Mouse (Mus musculus): ENCODE results near the gene Chp1. TPM values are rescaled to one million over a fixed set of nuclear protein-coding genes. Genes with fewer than 3 reads are reported as not detected.
A peak's percentile ranks its signal among the peaks of the same experiment; 100 is the strongest.
"Not testable (repeated sequence)": the region's sequence is repeated elsewhere in the genome, so short reads cannot be mapped to it uniquely, and the experiment has no call there.

The Chp1 gene
- polyA plus RNA-seq, 1 experiment from 2014 or later: 68.2 TPM

GRCm38 (mm10) chr2:119602488-119602887 is 55.0 kb downstream of the Chp1 start:
- H3K4me3 ChIP-seq: no peak overlapping the region
- peaks cover 63% of the 10 kb centered on the region for H3K36me3 ChIP-seq
- H3K4me2 ChIP-seq (replicated peaks): no peak overlapping the region
- H3K9me3 ChIP-seq: no peaks in the 10 kb centered on the region
- no peaks in the 10 kb centered on the region for H3K4me1 ChIP-seq
- no peak overlapping the region for H3K9ac ChIP-seq
- 89% methylated on average over 1 of the region's 1 CpGs for WGBS
- no peak overlapping the region for H3K27ac ChIP-seq
- H3K27me3 ChIP-seq (replicated peaks): no peaks in the 10 kb centered on the region
- ATAC-seq (ENCODE audit: low FRiP score, low read depth): no peak

DNA sequence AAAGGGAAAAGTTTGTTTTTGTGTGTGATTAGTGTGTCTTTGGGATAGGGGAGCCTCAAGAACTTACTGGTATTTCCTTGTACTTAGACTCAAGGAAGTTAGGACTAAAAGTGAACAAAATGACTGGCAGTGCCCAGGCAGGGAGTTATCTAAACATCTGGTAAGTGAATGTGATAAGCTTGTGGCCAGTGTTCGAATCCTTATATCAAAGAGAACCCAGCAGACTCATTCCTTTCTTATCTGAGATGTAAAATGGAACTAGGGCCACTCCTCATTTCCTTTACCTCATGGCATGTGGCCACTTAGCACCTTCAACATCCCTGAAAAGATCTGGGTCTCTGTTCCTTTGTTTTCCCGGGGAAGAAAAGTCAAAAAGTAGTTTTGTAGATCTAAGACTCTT is 56.4 kb downstream of the Chp1 start:
- WGBS: 90% methylated on average over 2 of the region's 2 CpGs
- no peak overlapping the region for H3K4me2 ChIP-seq (replicated peaks)
- no peaks in the 10 kb centered on the region for H3K27me3 ChIP-seq (replicated peaks)
- no peak for ATAC-seq (ENCODE audit: low FRiP score, low read depth)
- no peaks in the 10 kb centered on the region for H3K4me1 ChIP-seq
- peaks cover 62% of the 10 kb centered on the region for H3K36me3 ChIP-seq
- H3K9ac ChIP-seq: no peak overlapping the region
- H3K9me3 ChIP-seq: no peaks in the 10 kb centered on the region
- H3K4me3 ChIP-seq: no peak overlapping the region
- H3K27ac ChIP-seq: no peak overlapping the region

DNA sequence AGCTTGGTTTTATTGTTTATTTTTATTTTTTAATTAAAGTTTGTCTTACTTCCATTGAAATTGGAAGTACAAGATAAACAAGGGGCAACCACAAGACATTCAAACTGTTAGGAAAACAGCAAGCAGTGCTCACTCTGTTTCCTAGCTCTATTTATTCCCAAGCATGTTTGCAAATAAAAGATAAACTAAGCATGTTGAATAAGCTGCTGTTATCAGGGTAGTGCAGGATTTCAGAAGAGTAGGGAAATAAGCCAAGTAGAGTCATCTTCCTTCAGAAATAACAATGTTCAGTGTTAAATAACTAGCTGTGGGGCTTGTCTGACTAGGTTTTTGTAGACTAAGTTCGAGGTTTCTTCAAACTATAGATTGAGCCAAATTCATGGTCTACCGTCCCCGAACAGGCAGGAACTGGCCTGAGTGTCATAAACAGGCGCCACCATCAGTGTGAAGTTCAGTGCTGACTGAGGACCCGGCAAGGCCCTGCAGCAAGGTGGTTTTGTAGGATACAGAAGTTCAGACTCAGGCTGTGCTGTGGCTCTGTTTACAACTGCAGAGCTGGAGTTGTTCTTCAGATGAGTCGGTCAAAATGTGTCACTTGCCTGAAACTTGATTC is 58.0 kb downstream of the Chp1 start:
- H3K36me3 ChIP-seq: peaks cover 53% of the 10 kb centered on the region
- no peak overlapping the region for H3K4me2 ChIP-seq (replicated peaks)
- 92% methylated on average over 6 of the region's 6 CpGs for WGBS

DNA sequence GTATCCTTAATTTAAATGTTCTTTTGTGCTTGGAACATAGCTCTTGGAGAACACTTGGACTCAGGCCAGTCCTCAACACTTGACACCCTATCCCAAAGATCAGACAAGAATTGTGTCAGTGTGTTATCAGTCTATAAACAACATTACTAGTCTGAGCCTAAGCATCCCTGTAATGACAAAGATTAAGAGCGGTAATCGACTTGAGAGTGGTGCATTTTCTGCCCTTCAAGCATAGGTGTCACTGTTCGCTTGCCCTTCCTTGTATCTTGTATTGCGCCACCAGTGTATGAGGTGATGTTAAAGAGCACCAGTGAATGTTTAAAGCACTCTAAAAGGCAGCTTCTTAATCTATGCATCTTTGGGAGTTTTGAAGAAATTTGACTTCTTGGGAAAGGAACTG is 59.5 kb downstream of the Chp1 start:
- H3K4me3 ChIP-seq: no peak overlapping the region
- WGBS: 95% methylated on average over 4 of the region's 4 CpGs
- H3K36me3 ChIP-seq: peaks cover 49% of the 10 kb centered on the region
- no peak for ATAC-seq (ENCODE audit: low FRiP score, low read depth)
- H3K27me3 ChIP-seq (replicated peaks): no peaks in the 10 kb centered on the region
- no peak overlapping the region for H3K4me2 ChIP-seq (replicated peaks)
- no peaks in the 10 kb centered on the region for H3K4me1 ChIP-seq
- no peak overlapping the region for H3K9ac ChIP-seq
- H3K9me3 ChIP-seq: no peaks in the 10 kb centered on the region
- H3K27ac ChIP-seq: no peak overlapping the region

More for the DNA sequence above, 58.0 kb downstream of the Chp1 start:
- no peak overlapping the region for H3K9ac ChIP-seq
- H3K27me3 ChIP-seq (replicated peaks): no peaks in the 10 kb centered on the region
- H3K27ac ChIP-seq: no peak overlapping the region
- H3K9me3 ChIP-seq: no peaks in the 10 kb centered on the region
- ATAC-seq (ENCODE audit: low FRiP score, low read depth): no peak
- H3K4me1 ChIP-seq: no peaks in the 10 kb centered on the region
- no peak overlapping the region for H3K4me3 ChIP-seq

DNA sequence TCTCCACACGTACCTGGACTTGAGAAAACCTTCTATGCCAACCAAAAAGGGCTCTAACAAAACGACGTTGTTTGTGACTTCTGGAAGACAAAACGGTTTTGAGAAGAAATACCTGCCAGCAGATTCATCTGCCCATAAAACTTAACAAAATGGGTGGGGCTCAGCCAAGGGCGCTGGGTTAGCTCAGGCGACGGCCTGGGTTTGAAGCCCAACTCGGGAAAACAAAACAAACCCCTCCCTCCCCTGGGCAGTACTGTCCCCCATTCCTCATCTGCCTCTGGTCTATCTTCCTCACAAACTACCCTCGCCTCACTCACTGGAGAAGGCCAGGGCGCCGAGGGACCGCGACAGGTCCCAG is 70.3 kb downstream of the Chp1 start:
- WGBS: under 1% methylated on average over 13 of the region's 13 CpGs
- no peak overlapping the region for H3K27ac ChIP-seq

GRCm38 (mm10) chr2:119618199-119618982 is 70.9 kb downstream of the Chp1 start, which contains the start of the genes Nusap1 and Oip5:
TSS of gene Nusap1 (plus strand) at chr2:119618298.
TSS of gene Oip5 (minus strand) at chr2:119618469.
- peak; percentile 100 for ATAC-seq (ENCODE audit: low FRiP score, low read depth)
- peak within 1 kb of the TSS; percentile 72 for H3K4me3 ChIP-seq
- H3K27me3 ChIP-seq (replicated peaks): no peaks in the 10 kb centered on the region
- no peaks in the 10 kb centered on the region for H3K9me3 ChIP-seq
- peak within 1 kb of the TSS; percentile 58 for H3K9ac ChIP-seq
- under 1% methylated on average over 55 of the region's 55 CpGs for WGBS
- peak within 1 kb of the TSS; percentile 87 for H3K4me2 ChIP-seq (replicated peaks)
- no peaks in the 10 kb centered on the region for H3K36me3 ChIP-seq
- no peak within 1 kb of the TSS for H3K27ac ChIP-seq
- H3K4me1 ChIP-seq: peaks cover 23% of the 10 kb centered on the region

More for the DNA sequence above, 70.3 kb downstream of the Chp1 start:
- Histone ChIP-seq H3K9me3 (no peaks in the 10 kb centered on the region), H3K36me3 (no peaks in the 10 kb centered on the region), H3K9ac (peak overlapping the region; percentile 58), H3K4me2 (replicated peaks) (peak overlapping the region; percentile 87), H3K4me1 (peaks cover 23% of the 10 kb centered on the region), H3K27me3 (replicated peaks) (no peaks in the 10 kb centered on the region), H3K4me3 (peak overlapping the region; percentile 72)
- ATAC-seq (ENCODE audit: low FRiP score, low read depth): no peak

GRCm38 (mm10) chr2:119619002-119619401 is 71.5 kb downstream of the Chp1 start:
- Histone ChIP-seq H3K4me2 (replicated peaks) (peak overlapping the region; percentile 81), H3K4me1 (peaks cover 23% of the 10 kb centered on the region), H3K4me3 (peak overlapping the region; percentile 72), H3K9ac (peak overlapping the region; percentile 30; the same call in 1 of the 2 replicates)
- not testable (repeated sequence) for ATAC-seq (ENCODE audit: low FRiP score, low read depth); H3K9me3 ChIP-seq; H3K27me3 ChIP-seq (replicated peaks); H3K36me3 ChIP-seq; H3K27ac ChIP-seq
- WGBS: 16% methylated on average over 6 of the region's 6 CpGs

DNA sequence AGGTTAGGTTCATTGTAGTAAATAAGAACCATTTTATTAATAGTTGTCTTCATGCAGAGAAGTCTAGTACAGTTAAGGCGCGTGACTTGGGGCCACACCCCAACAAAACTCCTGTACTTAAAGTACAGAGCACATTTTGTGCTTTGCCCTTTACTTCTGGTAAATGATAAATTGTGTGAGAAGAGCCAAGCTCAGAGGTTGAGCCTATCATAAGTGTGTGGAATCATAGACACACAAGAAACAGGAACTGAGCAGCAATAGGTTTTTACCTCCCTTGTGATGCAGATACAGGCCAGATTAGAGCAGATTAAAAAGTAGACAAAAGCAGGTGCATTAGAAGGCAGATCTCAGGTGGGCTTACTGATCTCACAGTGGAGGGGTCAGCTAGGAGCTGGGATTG is 73.8 kb downstream of the Chp1 start:
- H3K9me3 ChIP-seq: no peaks in the 10 kb centered on the region
- H3K9ac ChIP-seq: no peak overlapping the region
- ATAC-seq (ENCODE audit: low FRiP score, low read depth): no peak
- peaks cover 23% of the 10 kb centered on the region for H3K4me1 ChIP-seq
- no peaks in the 10 kb centered on the region for H3K27me3 ChIP-seq (replicated peaks)
- 98% methylated on average over 2 of the region's 2 CpGs for WGBS
- peaks cover 7% of the 10 kb centered on the region for H3K36me3 ChIP-seq
- no peak overlapping the region for H3K27ac ChIP-seq
- peak overlapping the region; percentile 14; the same call in 1 of the 2 replicates for H3K4me2 ChIP-seq (replicated peaks)
- no peak overlapping the region for H3K4me3 ChIP-seq

Other genes starting within 250 kb of the Chp1 start
- 5.0 and 6.0 TPM in 2 replicates for gene Dll4, start 221.9 kb upstream of the Chp1 start, polyA plus RNA-seq (2016; fragmentation: Nextera tagmentation; extraction: Ambion mirVana)
- gene Chac1, start 196.5 kb upstream of the Chp1 start, polyA plus RNA-seq (2016; fragmentation: Nextera tagmentation; extraction: Ambion mirVana): 2.4 and 2.7 TPM in 2 replicates
- 3.5 and 4.7 TPM in 2 replicates for gene Ino80, start 70.0 kb upstream of the Chp1 start, polyA plus RNA-seq (2016; fragmentation: Nextera tagmentation; extraction: Ambion mirVana)
- gene Exd1, start 70 bp upstream of the Chp1 start, polyA plus RNA-seq (2016; fragmentation: Nextera tagmentation; extraction: Ambion mirVana): 0.61 and 0.70 TPM in 2 replicates
- gene Nusap1, start 70.6 kb downstream of the Chp1 start, polyA plus RNA-seq (2016; fragmentation: Nextera tagmentation; extraction: Ambion mirVana): 54.9 and 55.5 TPM in 2 replicates
- 19.4 and 19.9 TPM in 2 replicates for gene Oip5, start 70.8 kb downstream of the Chp1 start, polyA plus RNA-seq (2016; fragmentation: Nextera tagmentation; extraction: Ambion mirVana)
- gene Ndufaf1, start 115.1 kb downstream of the Chp1 start, polyA plus RNA-seq (2016; fragmentation: Nextera tagmentation; extraction: Ambion mirVana): 37.1 and 39.0 TPM in 2 replicates
- gene Rtf1, start 127.4 kb downstream of the Chp1 start, polyA plus RNA-seq (2016; fragmentation: Nextera tagmentation; extraction: Ambion mirVana): 70.9 and 76.2 TPM in 2 replicates
- 0.34 and 0.96 TPM in 2 replicates for gene Itpka, start 194.6 kb downstream of the Chp1 start, polyA plus RNA-seq (2016; fragmentation: Nextera tagmentation; extraction: Ambion mirVana)
- gene Ltk, start 212.7 kb downstream of the Chp1 start, polyA plus RNA-seq (2016; fragmentation: Nextera tagmentation; extraction: Ambion mirVana): 0.26 and 0.61 TPM in 2 replicates
- gene Rpap1, start 239.8 kb downstream of the Chp1 start, polyA plus RNA-seq (2016; fragmentation: Nextera tagmentation; extraction: Ambion mirVana): 28.8 and 29.4 TPM in 2 replicates

Measured in neural tube, embryonic 12.5 days (tissue).